Mouse (Mus musculus): ENCODE results near the gene Gpr155.

- TF ChIP-seq POLR2A (IDR thresholded peaks at IDR 0.05; ENCODE audit: borderline replicate concordance, control insufficient read depth, low read depth, low read length) (no peak), CTCF (IDR thresholded peaks at IDR 0.05; ENCODE audit: control insufficient read depth, insufficient read depth, low read length) (no peak)
These were observed 18.6 kb upstream of the Gpr155 start for GRCm38 (mm10) chr2:73404980-73405379.
